ENCODE assay signal across 33 mouse cellular contexts in the genomic region with DNA sequence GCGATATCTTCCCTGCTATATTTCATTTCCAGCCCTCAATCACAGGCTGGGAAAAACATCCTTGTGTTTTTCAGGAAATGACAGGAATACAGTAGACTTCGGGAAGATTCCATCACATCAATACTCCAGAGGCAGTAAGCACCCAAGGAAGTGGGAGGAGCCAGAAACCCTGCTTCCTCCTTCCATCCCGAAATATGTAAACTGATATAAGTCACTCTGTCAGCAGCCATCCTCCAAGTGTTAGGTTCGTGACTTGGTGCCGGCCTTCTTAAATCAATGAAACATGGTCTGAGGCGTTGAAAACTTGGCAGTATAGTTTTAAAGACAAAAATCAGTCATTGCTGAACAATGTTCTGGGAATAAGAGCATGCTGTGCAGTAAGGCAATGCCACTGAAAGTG. TPM values are rescaled to one million over a fixed set of nuclear protein-coding genes. Genes with fewer than 3 reads are reported as not detected.
DNase-seq lines count a peak whose midpoint lies in the region; ATAC-seq and TF ChIP-seq lines count a peak whose summit lies in the region.
"Had no signal": no experiment of that assay in that cellular context is flagged by ENCODE, and none has a peak within 500 bp of the region (broad histone marks: within the 10 kb centered on the region; RNA-seq: fewer than 3 reads in every experiment).

No protein-coding gene starts in this region.

- H3K9me3 ChIP-seq in forebrain, embryonic 16.5 days (ENCODE audit: control insufficient read depth, low read length), result no peaks in the 10 kb centered on the region
- H3K9me3 ChIP-seq: embryonic facial prominence, embryonic 12.5 days; forebrain, embryonic 10.5 days; forebrain, embryonic 15.5 days; heart, embryonic 13.5 days; hindbrain, embryonic 10.5 days; hindbrain, embryonic 15.5 days; lung, embryonic 15.5 days; midbrain, embryonic 12.5 days; neural tube, embryonic 13.5 days had no signal

- H3K27ac ChIP-seq in gastrocnemius, adult 2 months, result peak overlapping the region; percentile 28; the same call in 1 of the 2 replicates
- H3K27ac ChIP-seq in left cerebral cortex, adult 2 months, result peak overlapping the region; percentile 17; the same call in 1 of the 2 replicates
- no peak overlapping the region for H3K27ac ChIP-seq in forebrain, embryonic 16.5 days (ENCODE audit: low read length)
- H3K27ac ChIP-seq: embryonic facial prominence, embryonic 12.5 days; forebrain, embryonic 10.5 days; forebrain, embryonic 15.5 days; heart, embryonic 13.5 days; hindbrain, embryonic 10.5 days; hindbrain, embryonic 15.5 days; liver, embryonic 14.5 days; lung, embryonic 15.5 days; midbrain, embryonic 12.5 days; neural tube, embryonic 13.5 days had no signal

- no peaks in the 10 kb centered on the region for H3K4me1 ChIP-seq in forebrain, embryonic 16.5 days (replicated peaks; ENCODE audit: control insufficient read depth, insufficient read depth, low read length)
- H3K4me1 ChIP-seq: embryonic facial prominence, embryonic 12.5 days; forebrain, embryonic 10.5 days; forebrain, embryonic 15.5 days; heart, embryonic 13.5 days; hindbrain, embryonic 10.5 days; hindbrain, embryonic 15.5 days; lung, embryonic 15.5 days; megakaryocyte, embryonic 14.5 days; midbrain, embryonic 12.5 days; neural tube, embryonic 13.5 days had no signal

- ATAC-seq in forebrain, embryonic 16.5 days, result no peak
- ATAC-seq: forebrain, embryonic 15.5 days; inflammation-experienced regulatory T-cells, adult 6 months had no signal

- H3K27me3 ChIP-seq in forebrain, embryonic 16.5 days (replicated peaks; ENCODE audit: control insufficient read depth, insufficient read depth, low read length), result no peaks in the 10 kb centered on the region
- H3K27me3 ChIP-seq: forebrain, embryonic 15.5 days; heart, embryonic 13.5 days; hindbrain, embryonic 15.5 days; lung, embryonic 15.5 days; megakaryocyte, embryonic 14.5 days; midbrain, embryonic 12.5 days; neural tube, embryonic 13.5 days had no signal

- intact Hi-C loops in gastrocnemius, adult 2 months (cut with DNase I), result no loop called here
- intact Hi-C loops in gastrocnemius, postnatal 14 days (cut with DNase I; ENCODE audit: low total_unique reads), result no loop called here
- intact Hi-C loops in left cerebral cortex, adult 2 months (cut with DNase I), result no loop called here

- H3K9ac ChIP-seq in forebrain, embryonic 16.5 days (replicated peaks; ENCODE audit: low read depth, low read length), result no peak overlapping the region
- H3K9ac ChIP-seq: embryonic facial prominence, embryonic 12.5 days; forebrain, embryonic 15.5 days; heart, embryonic 13.5 days; hindbrain, embryonic 15.5 days; liver, embryonic 14.5 days; lung, embryonic 15.5 days; midbrain, embryonic 12.5 days; neural tube, embryonic 13.5 days had no signal

- TF ChIP-seq CTCF in gastrocnemius, adult 2 months (IDR thresholded peaks at IDR 0.05), result no peak
- no peak for TF ChIP-seq CTCF in left cerebral cortex, adult 2 months (IDR thresholded peaks at IDR 0.05)

- H3K36me3 ChIP-seq in forebrain, embryonic 16.5 days (ENCODE audit: control insufficient read depth, insufficient read depth), result no peaks in the 10 kb centered on the region
- H3K36me3 ChIP-seq: embryonic facial prominence, embryonic 12.5 days; forebrain, embryonic 10.5 days; forebrain, embryonic 15.5 days; G1E; heart, embryonic 13.5 days; hindbrain, embryonic 10.5 days; hindbrain, embryonic 15.5 days; lung, embryonic 15.5 days; midbrain, embryonic 12.5 days; neural tube, embryonic 13.5 days had no signal

- H3K4me2 ChIP-seq in forebrain, embryonic 16.5 days (ENCODE audit: low read length), result no peak overlapping the region
- H3K4me2 ChIP-seq: embryonic facial prominence, embryonic 12.5 days; forebrain, embryonic 15.5 days; heart, embryonic 13.5 days; hindbrain, embryonic 15.5 days; lung, embryonic 15.5 days; midbrain, embryonic 12.5 days; neural tube, embryonic 13.5 days had no signal

- no peak overlapping the region for H3K4me3 ChIP-seq in gastrocnemius, adult 2 months
- H3K4me3 ChIP-seq in left cerebral cortex, adult 2 months, result no peak overlapping the region
- H3K4me3 ChIP-seq in forebrain, embryonic 16.5 days (replicated peaks; ENCODE audit: low read length), result no peak overlapping the region
- H3K4me3 ChIP-seq: embryonic facial prominence, embryonic 12.5 days; forebrain, embryonic 10.5 days; forebrain, embryonic 15.5 days; heart, embryonic 13.5 days; hindbrain, embryonic 10.5 days; hindbrain, embryonic 15.5 days; lung, embryonic 15.5 days; megakaryocyte, embryonic 14.5 days; midbrain, embryonic 12.5 days; myocyte; neural tube, embryonic 13.5 days had no signal

- no peak for DNase-seq in gastrocnemius, adult 2 months
- DNase-seq in gastrocnemius, postnatal 14 days, result no peak
- DNase-seq in left cerebral cortex, adult 2 months (ENCODE audit: extremely low spot score in 1 of 2, low spot score in 2 of 2), result no peak
- no peak for DNase-seq in left cerebral cortex, adult 11 months (ENCODE audit: low spot score)
- peak; percentile 8 for DNase-seq in lung, postnatal 14 days
- DNase-seq in right cerebral cortex, postnatal 4 days, result no peak
- DNase-seq: adrenal gland, postnatal 14 days; cerebellum, adult 11-12 months; cerebellum, adult 9-11 months; embryo, embryonic 11 days; gastrocnemius, postnatal 25 days; heart, postnatal 10 days; kidney, adult 11 months; layer of hippocampus, postnatal 36 days; liver; spleen, adult 18-20 months; thymus, adult 18-20 months; thymus, postnatal 25 days had no signal

- 83% methylated on average over 6 of the region's 6 CpGs for WGBS in forebrain, embryonic 16.5 days

RNA-seq across cellular contexts. Expression of gene Rgs4, which starts 11.3 kb away (rescaled TPM):
- 1 to 10 TPM; 5.1 to 6.0 TPM for total RNA-seq in gastrocnemius, adult 2 months (2021)
- total RNA-seq in gastrocnemius, postnatal 14 days (2021), result 1 to 10 TPM; 8.4 to 9.1 TPM
- total RNA-seq in left cerebral cortex, adult 2 months (2021), result 100 to 1,000 TPM; 424 to 452 TPM
- polyA plus RNA-seq in forebrain, embryonic 16.5 days (2015; fragmentation: Nextera tagmentation; extraction: Ambion mirVana), result 64.1 and 89.6 TPM in 2 replicates
- total RNA-seq: G1E had no signal
- polyA plus RNA-seq: G1E; inflammation-experienced regulatory T-cells, adult 6 months had no signal

Comparison
In these comparisons a context has a peak if more than half of its experiments do, and no peak if none do; other contexts are left out.
1. RNA of gene Rgs4, which starts 11.3 kb away (total RNA-seq): 424 to 452 TPM in left cerebral cortex, adult 2 months; 8.4 to 9.1 TPM in gastrocnemius, postnatal 14 days and 5.1 to 6.0 TPM in gastrocnemius, adult 2 months; every median in the first group is over 10 times any median in the second.